Mouse (Mus musculus): Measurements from ENCODE around the gene Fbxo17.

The Fbxo17 gene

DNA sequence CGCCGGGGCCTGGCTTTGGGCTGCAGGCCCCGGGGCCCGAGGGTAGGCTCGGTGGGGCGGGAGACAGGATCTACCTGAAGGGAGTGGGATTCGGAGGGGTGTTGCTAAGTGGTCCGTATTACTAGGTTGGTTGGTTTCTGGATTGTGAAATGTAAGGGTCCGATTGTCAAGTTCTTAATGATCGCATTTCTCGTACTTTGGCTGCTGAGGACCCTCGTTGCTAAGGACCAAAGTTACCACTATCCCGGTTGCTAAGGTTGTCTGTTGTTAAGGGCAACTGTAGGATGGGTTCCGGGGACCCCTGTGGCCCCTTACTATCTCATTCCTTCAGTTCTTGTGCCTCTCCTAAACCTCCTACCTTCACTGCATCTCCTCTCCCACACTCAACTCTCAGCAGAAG is 50.3 kb downstream of the Fbxo17 start:
- no peak for DNase-seq (ENCODE audit: low read depth, low spot score)

- no peak for DNase-seq (ENCODE audit: low read depth, low spot score)
Observed at GRCm38 (mm10) chr7:28767462-28767965, 50.9 kb downstream of the Fbxo17 start, which contains the start of gene Nfkbib. Gene Nfkbib, minus strand, starts transcription at chr7:28767512.

DNA sequence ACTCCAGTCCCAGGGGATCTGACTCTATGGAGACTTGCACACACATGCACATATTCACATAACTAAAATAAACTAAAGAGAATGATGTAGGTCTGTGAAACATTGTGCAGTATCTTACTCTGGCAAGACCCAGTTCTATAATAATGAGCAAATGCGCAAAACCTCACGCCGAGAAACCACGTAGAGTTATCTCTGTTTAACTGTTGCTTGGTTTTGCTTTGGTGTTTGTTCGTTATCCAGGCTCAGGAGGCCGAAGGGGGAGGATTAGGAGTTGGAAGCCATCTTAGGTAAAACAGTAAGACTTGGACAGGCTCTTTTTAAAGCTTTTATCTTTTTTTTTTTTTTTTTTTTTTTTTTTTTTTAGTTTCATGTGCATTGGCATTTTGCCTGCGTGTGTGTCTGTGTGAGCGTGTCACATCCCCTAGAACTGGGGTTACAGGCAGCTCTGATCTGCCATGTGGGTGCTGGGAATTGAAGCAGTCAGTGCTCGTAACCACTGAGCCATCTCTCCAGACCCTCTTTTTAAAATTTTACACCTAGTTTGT is 52.9 kb downstream of the Fbxo17 start:
- no peak for DNase-seq (ENCODE audit: low read depth, low spot score)

DNA sequence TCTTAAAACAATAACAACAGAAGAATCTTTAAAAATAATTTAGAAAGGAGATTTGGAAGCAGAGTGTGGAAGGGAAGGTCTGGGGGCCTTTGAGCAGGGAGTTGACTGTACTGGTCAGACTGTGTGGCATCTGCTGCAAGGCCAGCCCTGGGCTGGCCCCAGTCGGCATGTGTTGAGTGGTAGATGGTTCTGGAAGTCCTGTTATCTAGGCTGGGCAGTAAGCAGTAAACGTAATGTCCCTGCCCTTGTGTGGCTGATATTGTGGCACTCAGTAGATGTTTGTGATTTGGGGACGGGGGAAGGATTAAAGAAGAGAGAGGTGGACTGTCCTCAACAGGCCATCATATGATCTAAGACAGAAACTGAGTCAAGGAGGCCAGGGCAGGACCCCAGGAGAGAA is 53.7 kb downstream of the Fbxo17 start:
- DNase-seq (ENCODE audit: low read depth, low spot score): no peak

DNA sequence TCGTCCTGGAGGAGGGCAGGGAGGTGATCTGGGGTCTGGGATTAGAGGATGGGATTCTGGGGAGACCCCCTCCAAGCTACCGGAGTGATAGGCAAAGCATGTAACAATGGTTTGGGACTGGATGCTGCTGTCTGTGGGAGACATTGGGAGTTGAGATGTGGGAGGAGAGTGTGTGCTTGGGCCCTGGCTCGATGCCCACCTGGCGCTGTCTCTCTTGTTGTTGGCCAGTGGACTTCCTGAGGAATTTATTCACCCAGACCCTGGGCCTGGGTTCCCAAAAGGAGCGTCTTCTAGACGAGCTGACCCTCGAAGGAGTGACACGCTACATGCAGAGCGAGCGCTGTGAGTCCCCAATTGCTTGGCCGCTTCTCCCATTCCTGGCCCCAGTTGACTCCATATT is 55.3 kb downstream of the Fbxo17 start:
- no peak for DNase-seq (ENCODE audit: low read depth, low spot score)

GRCm38 (mm10) chr7:28773163-28773562 is 56.6 kb downstream of the Fbxo17 start:
- DNase-seq (ENCODE audit: low read depth, low spot score): no peak

DNA sequence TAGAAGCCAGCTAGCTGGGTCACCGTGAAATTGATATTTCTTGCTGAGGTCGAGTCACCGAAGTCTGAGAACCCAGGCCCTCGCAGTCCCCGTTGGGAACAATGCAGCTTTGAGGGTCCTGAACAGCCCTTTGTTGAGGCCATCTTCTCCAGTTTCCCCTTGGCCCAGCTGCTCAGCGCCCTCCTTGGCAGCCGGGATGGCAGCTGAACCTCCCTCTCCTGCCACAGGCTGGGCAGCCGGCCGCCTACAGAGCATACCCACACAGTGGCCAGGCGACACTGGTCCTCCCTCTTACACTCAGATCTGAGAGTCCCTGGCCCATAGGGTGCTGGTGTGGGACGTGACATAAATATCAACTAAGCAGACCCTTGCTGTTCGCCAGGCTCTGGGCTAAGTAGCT is 57.6 kb downstream of the Fbxo17 start:
- no peak for DNase-seq (ENCODE audit: low read depth, low spot score)

GRCm38 (mm10) chr7:28775129-28775528 is 58.5 kb downstream of the Fbxo17 start:
- DNase-seq (ENCODE audit: low read depth, low spot score): no peak

DNA sequence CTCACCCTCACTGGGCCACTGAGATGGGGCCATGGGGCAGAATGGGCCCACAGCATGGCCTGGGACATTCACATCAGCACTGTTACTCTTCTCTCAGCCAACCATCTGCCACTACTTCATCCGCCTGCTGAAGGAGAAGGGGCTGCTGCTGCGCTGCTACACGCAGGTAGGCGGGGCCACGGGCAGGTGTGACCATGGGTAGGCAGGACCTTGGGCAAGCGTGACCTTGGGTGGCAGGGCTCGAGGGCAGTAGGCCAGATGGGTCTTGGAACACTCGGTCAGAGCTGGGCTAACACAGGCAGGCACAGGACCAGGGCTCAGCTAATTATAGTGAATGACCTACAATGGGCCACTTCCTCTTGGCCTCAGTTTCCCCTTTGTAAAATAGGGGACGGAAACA is 62.2 kb downstream of the Fbxo17 start:
- DNase-seq (ENCODE audit: low read depth, low spot score): no peak

GRCm38 (mm10) chr7:28780067-28780658 is 63.6 kb downstream of the Fbxo17 start:
- peak; percentile 77 for DNase-seq (ENCODE audit: low read depth, low spot score)

GRCm38 (mm10) chr7:28780857-28781256 is 64.3 kb downstream of the Fbxo17 start:
- DNase-seq (ENCODE audit: low read depth, low spot score): no peak

DNA sequence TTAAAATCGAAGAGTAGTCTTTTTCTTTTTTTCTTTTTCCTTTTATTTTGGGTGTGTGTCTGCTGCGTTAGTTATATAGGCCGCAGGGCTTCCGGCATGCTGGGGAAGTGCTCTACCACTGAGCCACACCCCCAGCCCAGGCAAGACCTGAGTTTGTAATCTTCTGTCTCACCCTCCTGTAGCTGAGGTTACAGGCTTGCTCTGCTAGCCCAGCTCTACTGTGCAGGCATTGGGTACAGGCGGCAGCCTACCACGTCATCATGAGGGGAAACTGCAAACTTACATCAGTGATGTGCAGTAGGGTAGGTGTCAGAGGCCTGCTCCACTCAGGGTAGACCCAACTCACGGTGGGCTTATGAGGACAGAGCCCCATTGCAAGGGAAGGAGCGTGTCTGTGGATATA is 64.7 kb downstream of the Fbxo17 start:
- no peak for DNase-seq (ENCODE audit: low read depth, low spot score)

- DNase-seq (ENCODE audit: low read depth, low spot score): no peak
Observed at GRCm38 (mm10) chr7:28785161-28785560, 68.6 kb downstream of the Fbxo17 start.
